8 mouse cellular contexts compared by ENCODE assay signal in the genomic region with DNA sequence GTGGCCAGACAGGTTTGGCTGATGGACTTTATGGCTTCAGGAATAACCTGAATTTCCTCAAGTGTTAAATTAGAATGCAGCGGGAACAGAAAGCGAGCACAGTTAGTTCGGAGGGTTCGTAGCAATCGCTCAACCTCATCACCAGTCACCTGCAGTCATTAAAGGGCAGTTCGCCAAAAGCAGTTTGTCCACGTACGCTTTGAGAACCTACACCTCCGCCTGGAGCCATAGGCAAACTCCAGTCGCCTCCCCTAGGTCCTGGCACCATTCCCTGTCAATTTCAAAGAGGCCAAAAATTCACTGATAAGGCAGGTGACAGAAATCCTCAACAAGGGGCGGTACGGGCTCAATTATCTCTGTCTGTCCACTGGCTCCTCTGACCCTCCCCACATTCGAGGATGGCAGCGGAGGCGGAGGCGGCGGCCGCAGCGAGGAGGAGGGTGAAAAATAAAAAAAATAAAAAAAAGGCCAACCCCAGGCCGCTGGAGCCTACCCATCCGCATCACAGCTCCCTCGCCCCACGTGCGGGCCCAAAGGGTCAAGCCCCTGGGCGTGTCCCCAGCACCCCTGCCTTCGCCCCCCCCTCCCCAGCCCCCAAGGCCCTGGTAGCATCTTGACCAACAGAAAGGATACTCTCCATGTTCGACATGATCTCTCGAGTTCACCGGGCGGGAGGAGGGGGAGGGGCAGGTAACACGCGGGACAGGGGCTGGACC. TPM values are rescaled to one million over a fixed set of nuclear protein-coding genes. Genes with fewer than 3 reads are reported as not detected.
DNase-seq lines count a peak whose midpoint lies in the region; ATAC-seq and TF ChIP-seq lines count a peak whose summit lies in the region.

No protein-coding gene starts in this region.

- WGBS in cerebellum, adult 2 months, result 12% methylated on average over 32 of the region's 32 CpGs
- 32% methylated on average over 32 of the region's 32 CpGs for WGBS in forebrain, postnatal 0 days
- WGBS in hindbrain, embryonic 15.5 days, result 26% methylated on average over 32 of the region's 32 CpGs
- WGBS in spleen, adult 2 months, result 29% methylated on average over 32 of the region's 32 CpGs

- H3K27me3 ChIP-seq in cerebellum, adult 2 months (ENCODE audit: control insufficient read depth, insufficient read depth, low read length), result no peaks in the 10 kb centered on the region
- no peaks in the 10 kb centered on the region for H3K27me3 ChIP-seq in forebrain, postnatal 0 days (ENCODE audit: insufficient read depth, low read length)
- H3K27me3 ChIP-seq in hindbrain, embryonic 15.5 days, result no peaks in the 10 kb centered on the region
- no peaks in the 10 kb centered on the region for H3K27me3 ChIP-seq in spleen, adult 2 months (ENCODE audit: control insufficient read depth, insufficient read depth, low read length)

- H3K9me3 ChIP-seq in forebrain, postnatal 0 days (ENCODE audit: low read length), result no peaks in the 10 kb centered on the region
- H3K9me3 ChIP-seq in hindbrain, embryonic 15.5 days, result no peaks in the 10 kb centered on the region

- TF ChIP-seq CTCF in cerebellum, adult 2 months (IDR thresholded peaks at IDR 0.05; ENCODE audit: borderline replicate concordance, insufficient read depth, low read depth, low read length), result no peak
- no peak for TF ChIP-seq CTCF in forebrain, postnatal 0 days (IDR thresholded peaks at IDR 0.05; ENCODE audit: low read depth)
- no peak for TF ChIP-seq CTCF in spleen, adult 2 months (IDR thresholded peaks at IDR 0.05; ENCODE audit: extremely low read depth, insufficient read depth, insufficient read length, insufficient replicate concordance)

- intact Hi-C loops in left cerebral cortex, postnatal 25 days (cut with DNase I), result loop anchor here (2.0 kb wide), 1 partner anchor 721 kb away; no protein-coding TSS in a partner anchor

- H3K9ac ChIP-seq in forebrain, postnatal 0 days, result peak overlapping the region; percentile 76
- H3K9ac ChIP-seq in hindbrain, embryonic 15.5 days, result peak overlapping the region; percentile 56

- H3K4me3 ChIP-seq in cerebellum, adult 2 months (replicated peaks; ENCODE audit: insufficient read depth, low read depth, low read length), result peak overlapping the region; percentile 85
- peak overlapping the region; percentile 62 for H3K4me3 ChIP-seq in forebrain, postnatal 0 days (ENCODE audit: low read depth, low read length)
- H3K4me3 ChIP-seq in hindbrain, embryonic 15.5 days, result peak overlapping the region; percentile 63
- H3K4me3 ChIP-seq in spleen, adult 2 months (ENCODE audit: extremely low read depth, insufficient read depth, insufficient read length), result peak overlapping the region; percentile 86

- ATAC-seq in forebrain, postnatal 0 days, result peak; percentile 70
- ATAC-seq in hindbrain, embryonic 15.5 days (ENCODE audit: low FRiP score, low read depth), result no peak; the same call in 1 of the 2 replicates
- peak; percentile 77 for ATAC-seq in megakaryocyte-erythroid progenitor cell, adult 5-6 weeks (replicated peaks; ENCODE audit: low FRiP score, low TSS enrichment, poor library complexity, severe bottlenecking)

- H3K36me3 ChIP-seq in forebrain, postnatal 0 days (ENCODE audit: insufficient read depth), result no peaks in the 10 kb centered on the region
- H3K36me3 ChIP-seq in hindbrain, embryonic 15.5 days, result no peaks in the 10 kb centered on the region
- no peaks in the 10 kb centered on the region for H3K36me3 ChIP-seq in spleen, adult 2 months (ENCODE audit: control insufficient read depth, insufficient read depth, low read length)

- H3K27ac ChIP-seq in cerebellum, adult 2 months (ENCODE audit: insufficient read depth, low read length), result peak overlapping the region; percentile 30; the same call in 1 of the 2 replicates
- H3K27ac ChIP-seq in forebrain, postnatal 0 days (ENCODE audit: low read depth, low read length), result 0 out of 2 replicates have a peak overlapping the region, but pooled peaks have one; percentile 21
- H3K27ac ChIP-seq in hindbrain, embryonic 15.5 days (replicated peaks), result peak overlapping the region; percentile 57
- no peak overlapping the region; the same call in 1 of the 2 replicates for H3K27ac ChIP-seq in spleen, adult 2 months (ENCODE audit: insufficient read depth, low read length)

- peak; percentile 7 to 42 for DNase-seq in heart, adult 18-20 months
- DNase-seq in heart, adult 11 months, result no peak
- DNase-seq in cerebellum, adult 2 months, result peak; percentile 63 to 72
- DNase-seq in forebrain, postnatal 0 days, result peak; percentile 21
- DNase-seq in left cerebral cortex, postnatal 25 days (ENCODE audit: low spot score in 2 of 2), result peak; percentile 11 to 14
- DNase-seq in spleen, adult 2 months (ENCODE audit: low read depth in 1 of 2, low spot score in 2 of 2), result peak in 1 of 2 experiments; percentile 2

- no peaks in the 10 kb centered on the region for H3K4me1 ChIP-seq in cerebellum, adult 2 months (ENCODE audit: control insufficient read depth, insufficient read depth, low read length)
- H3K4me1 ChIP-seq in forebrain, postnatal 0 days (ENCODE audit: insufficient read depth), result no peaks in the 10 kb centered on the region
- H3K4me1 ChIP-seq in hindbrain, embryonic 15.5 days (replicated peaks), result no peaks in the 10 kb centered on the region
- no peaks in the 10 kb centered on the region for H3K4me1 ChIP-seq in spleen, adult 2 months (ENCODE audit: control insufficient read depth, insufficient read depth, insufficient read length)

- peak overlapping the region; percentile 52 for H3K4me2 ChIP-seq in forebrain, postnatal 0 days (ENCODE audit: low read depth)
- peak overlapping the region; percentile 55 for H3K4me2 ChIP-seq in hindbrain, embryonic 15.5 days

- no peak for TF ChIP-seq POLR2A in cerebellum, adult 2 months (IDR thresholded peaks at IDR 0.05; ENCODE audit: borderline replicate concordance, insufficient read depth, low read length)
- no peak for TF ChIP-seq POLR2A in spleen, adult 2 months (IDR thresholded peaks at IDR 0.05; ENCODE audit: low read depth, low read length)

RNA-seq across cellular contexts. Expression of a gene that starts 0.5 kb away (rescaled TPM):
- total RNA-seq in heart, adult 18-20 months (2021), result 1 to 10 TPM; 5.5 to 6.6 TPM
- 18.8 and 19.4 TPM in 2 replicates for polyA plus RNA-seq in cerebellum, adult 2 months (2012; rRNA removed)
- 32.0 and 33.3 TPM in 2 replicates for total RNA-seq in forebrain, postnatal 0 days (2014; rRNA removed)
- polyA plus RNA-seq in forebrain, postnatal 0 days (2015; fragmentation: Nextera tagmentation; extraction: Ambion mirVana), result 14.5 and 17.1 TPM in 2 replicates
- 20.2 and 20.3 TPM in 2 replicates for polyA plus RNA-seq in hindbrain, embryonic 15.5 days (2015; fragmentation: Nextera tagmentation; extraction: Ambion mirVana)
- total RNA-seq in left cerebral cortex, postnatal 25 days (2021), result 10 to 100 TPM; 34.6 to 37.2 TPM
- total RNA-seq in megakaryocyte-erythroid progenitor cell, adult 5-6 weeks (2014; fragmentation: Nextera tagmentation), result 17.7 and 19.3 TPM in 2 replicates
- 22.6 and 28.5 TPM in 2 replicates for total RNA-seq in megakaryocyte-erythroid progenitor cell, adult 5-6 weeks (2017)
- polyA plus RNA-seq in spleen, adult 2 months (2012; rRNA removed), result 0.99 and 1.1 TPM in 2 replicates

RNA-seq across cellular contexts. Expression of a gene that starts 23.3 kb away (rescaled TPM):
- total RNA-seq in heart, adult 18-20 months (2021), result not detected
- polyA plus RNA-seq in cerebellum, adult 2 months (2012; rRNA removed), result not detected in 2 replicates
- total RNA-seq in forebrain, postnatal 0 days (2014; rRNA removed), result 1.1 TPM in 1 of 2 replicates, not detected in the other
- polyA plus RNA-seq in forebrain, postnatal 0 days (2015; fragmentation: Nextera tagmentation; extraction: Ambion mirVana), result 0.10 and 0.29 TPM in 2 replicates
- not detected in 2 replicates for polyA plus RNA-seq in hindbrain, embryonic 15.5 days (2015; fragmentation: Nextera tagmentation; extraction: Ambion mirVana)
- not detected for total RNA-seq in left cerebral cortex, postnatal 25 days (2021)
- total RNA-seq in megakaryocyte-erythroid progenitor cell, adult 5-6 weeks (2014; fragmentation: Nextera tagmentation), result not detected in 2 replicates
- not detected in 2 replicates for total RNA-seq in megakaryocyte-erythroid progenitor cell, adult 5-6 weeks (2017)
- not detected in 2 replicates for polyA plus RNA-seq in spleen, adult 2 months (2012; rRNA removed)
